Mouse (Mus musculus): ENCODE measurements around the gene Gm17175. TPM values are rescaled to one million over a fixed set of nuclear protein-coding genes. Genes with fewer than 3 reads are reported as not detected.
"Not testable (repeated sequence)": the region's sequence is repeated elsewhere in the genome, so short reads cannot be mapped to it uniquely, and the experiment has no call there.

Gm17175 gene
- total RNA-seq (2015; ENCODE audit: low replicate concordance) = not detected in 2 replicates
- not detected in 2 replicates for total RNA-seq (2017; ENCODE audit: low replicate concordance)

DNA sequence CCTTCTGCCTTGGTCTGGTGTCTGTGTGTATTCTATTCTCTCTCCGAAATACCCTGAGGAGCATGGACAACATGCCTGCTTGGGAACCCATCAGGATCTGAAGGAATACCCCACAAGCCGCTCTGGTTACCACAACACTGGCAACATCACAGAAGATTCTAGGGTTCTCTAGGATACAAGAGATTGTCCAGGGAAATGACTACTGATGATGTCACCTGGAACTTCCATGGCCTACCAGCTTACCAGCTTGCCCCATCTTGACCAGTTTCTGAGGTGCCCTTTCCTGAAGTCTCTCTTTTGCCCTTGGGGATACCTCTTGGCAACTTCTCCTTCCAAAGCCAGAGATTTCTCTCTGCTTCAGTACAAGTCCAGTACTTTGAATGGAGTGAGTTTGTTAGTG, at the start of gene Gm17175:
Gene Gm17175 (minus strand): TSS at position 101 of the 400 bp plus-strand sequence.
- not testable (repeated sequence) for ATAC-seq (replicated peaks; ENCODE audit: low FRiP score, poor library complexity, severe bottlenecking)

DNA sequence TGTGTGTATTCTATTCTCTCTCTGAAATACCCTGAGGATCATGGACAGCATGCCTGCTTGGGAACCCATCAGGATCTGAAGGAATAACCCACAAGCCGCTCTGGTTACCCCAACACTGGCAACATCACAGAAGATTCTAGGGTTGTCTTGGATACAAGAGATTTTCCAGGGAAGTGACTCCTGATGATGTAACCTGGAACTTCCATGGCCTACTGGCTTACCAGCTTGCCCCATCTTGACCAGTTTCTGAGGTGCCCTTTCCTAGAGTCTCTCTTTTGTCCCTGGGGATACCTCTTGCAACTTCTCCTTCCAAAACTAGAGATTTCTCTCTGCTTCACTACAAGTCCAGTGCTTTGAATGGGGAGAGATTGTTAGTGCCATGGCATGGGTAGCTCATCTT, 37.3 kb upstream of the Gm17175 start, which contains the start of gene Gm17078:
Gene Gm17078 (minus strand): TSS at position 101 of the 400 bp plus-strand sequence.
- ATAC-seq (replicated peaks; ENCODE audit: low FRiP score, poor library complexity, severe bottlenecking) = no peak

DNA sequence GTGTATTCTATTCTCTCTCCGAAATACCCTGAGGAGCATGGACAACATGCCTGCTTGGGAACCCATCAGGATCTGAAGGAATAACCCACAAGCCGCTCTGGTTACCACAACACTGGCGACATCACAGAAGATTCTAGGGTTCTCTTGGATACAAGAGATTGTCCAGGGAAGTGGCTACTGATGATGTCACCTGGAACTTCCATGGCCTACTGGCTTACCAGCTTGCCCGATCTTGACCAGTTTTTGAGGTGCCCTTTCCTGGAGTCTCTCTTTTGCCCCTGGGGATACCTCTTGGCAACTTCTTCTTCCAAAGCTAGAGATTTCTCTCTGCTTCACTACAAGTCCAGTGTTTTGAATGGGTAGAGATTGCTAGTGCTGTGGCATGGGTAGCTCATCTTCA, 18.2 kb upstream of the Gm17175 start, which contains the start of gene Gm17174:
Gene Gm17174 (minus strand): TSS at position 101 of the 400 bp plus-strand sequence.
- not testable (repeated sequence) for ATAC-seq (replicated peaks; ENCODE audit: low FRiP score, poor library complexity, severe bottlenecking)

DNA sequence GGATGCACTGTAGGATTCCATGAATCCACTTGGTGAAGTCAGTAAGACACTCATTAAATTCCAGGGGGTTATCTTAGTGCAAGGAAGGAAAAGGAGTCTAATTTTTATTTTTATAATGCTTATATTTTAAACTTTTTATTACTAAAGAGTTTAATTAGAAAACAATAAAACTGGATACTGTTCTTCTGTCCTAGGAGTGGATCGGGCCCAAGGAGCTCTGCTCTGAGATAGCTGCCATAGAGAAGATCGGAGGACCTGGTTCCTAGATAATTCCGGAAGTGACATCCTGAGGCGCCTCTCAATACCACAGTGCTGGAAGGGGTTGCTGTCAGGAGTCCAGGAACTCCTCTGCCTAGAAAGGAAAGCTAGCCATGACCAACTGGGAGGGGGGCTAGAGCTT, 21.4 kb downstream of the Gm17175 start, which contains the start of gene Gm5622:
Gene Gm5622 (plus strand): TSS at position 301 of the 400 bp plus-strand sequence.
- ATAC-seq (replicated peaks; ENCODE audit: low FRiP score, poor library complexity, severe bottlenecking) = no peak

Other genes with a start within 250 kb of the Gm17175 start
- not detected in 2 replicates for gene Gm7247, start 212.3 kb downstream of the Gm17175 start, total RNA-seq (2015; ENCODE audit: low replicate concordance)
- not detected in 2 replicates for gene Gm7247, start 212.3 kb downstream of the Gm17175 start, total RNA-seq (2017; ENCODE audit: low replicate concordance)
- gene Vmn2r88, start 163.2 kb downstream of the Gm17175 start, total RNA-seq (2015; ENCODE audit: low replicate concordance) = not detected in 2 replicates
- gene Vmn2r88, start 163.2 kb downstream of the Gm17175 start, total RNA-seq (2017; ENCODE audit: low replicate concordance) = not detected in 2 replicates
- gene Vmn2r89, start 122.2 kb downstream of the Gm17175 start, total RNA-seq (2015; ENCODE audit: low replicate concordance) = not detected in 2 replicates
- not detected in 2 replicates for gene Vmn2r89, start 122.2 kb downstream of the Gm17175 start, total RNA-seq (2017; ENCODE audit: low replicate concordance)
- gene Gm5622, start 21.3 kb downstream of the Gm17175 start, total RNA-seq (2015; ENCODE audit: low replicate concordance) = not detected in 2 replicates
- not detected in 2 replicates for gene Gm5622, start 21.3 kb downstream of the Gm17175 start, total RNA-seq (2017; ENCODE audit: low replicate concordance)
- not detected in 2 replicates for gene Gm17174, start 18.1 kb upstream of the Gm17175 start, total RNA-seq (2015; ENCODE audit: low replicate concordance)
- gene Gm17174, start 18.1 kb upstream of the Gm17175 start, total RNA-seq (2017; ENCODE audit: low replicate concordance) = not detected in 2 replicates
- gene Gm17078, start 37.2 kb upstream of the Gm17175 start, total RNA-seq (2015; ENCODE audit: low replicate concordance) = not detected in 2 replicates
- not detected in 2 replicates for gene Gm17078, start 37.2 kb upstream of the Gm17175 start, total RNA-seq (2017; ENCODE audit: low replicate concordance)
- gene Gm4181, start 61.6 kb upstream of the Gm17175 start, total RNA-seq (2015; ENCODE audit: low replicate concordance) = not detected in 2 replicates
- not detected in 2 replicates for gene Gm4181, start 61.6 kb upstream of the Gm17175 start, total RNA-seq (2017; ENCODE audit: low replicate concordance)
- gene Gm17079, start 121.4 kb upstream of the Gm17175 start, total RNA-seq (2015; ENCODE audit: low replicate concordance) = not detected in 2 replicates
- gene Gm17079, start 121.4 kb upstream of the Gm17175 start, total RNA-seq (2017; ENCODE audit: low replicate concordance) = 0.68 TPM in 1 of 2 replicates, not detected in the other
- not detected in 2 replicates for gene Gm5800, start 143.1 kb upstream of the Gm17175 start, total RNA-seq (2015; ENCODE audit: low replicate concordance)
- gene Gm5800, start 143.1 kb upstream of the Gm17175 start, total RNA-seq (2017; ENCODE audit: low replicate concordance) = not detected in 2 replicates
- not detected in 2 replicates for gene Ang4, start 199.5 kb upstream of the Gm17175 start, total RNA-seq (2015; ENCODE audit: low replicate concordance)
- not detected in 2 replicates for gene Ang4, start 199.5 kb upstream of the Gm17175 start, total RNA-seq (2017; ENCODE audit: low replicate concordance)
- not detected in 2 replicates for gene AY358078, start 226.0 kb upstream of the Gm17175 start, total RNA-seq (2015; ENCODE audit: low replicate concordance)
- not detected in 2 replicates for gene AY358078, start 226.0 kb upstream of the Gm17175 start, total RNA-seq (2017; ENCODE audit: low replicate concordance)